Mouse (Mus musculus) brain, embryonic 14.5 days (tissue): ENCODE data around the gene Gpbp1l1.

Source experiments
- CTCF ChIP-seq: fragments of 200-500 bp; IDR thresholded peaks from 2 replicates; pipeline ENCODE4 v1.5.1; 2012; ENCODE audit warnings: inconsistent platforms, mild to moderate bottlenecking, moderate library complexity, borderline replicate concordance; ENCODE audit not compliant: insufficient read depth, insufficient read length; ENCODE audit errors: extremely low read depth
- POLR2A ChIP-seq: fragments of 200-500 bp; IDR thresholded peaks from 2 replicates; pipeline ENCODE4 v1.6.1; 2012; ENCODE audit warnings: mild to moderate bottlenecking, inconsistent platforms, borderline replicate concordance; ENCODE audit not compliant: poor library complexity, insufficient read depth, insufficient read length, severe bottlenecking; ENCODE audit errors: extremely low read depth

- no peak for TF ChIP-seq POLR2A
- TF ChIP-seq CTCF, result no peak
These were observed 84.6 kb downstream of the Gpbp1l1 start for GRCm38 (mm10) chr4:116642071-116642470.
